Comparison of ENCODE assay signal across 17 mouse cellular contexts in genomic region chr13:90745063-90745462, GRCm38 (mm10).
DNase-seq lines count a peak whose midpoint lies in the region; ATAC-seq and TF ChIP-seq lines count a peak whose summit lies in the region.
"Had no signal": no experiment of that assay in that cellular context is flagged by ENCODE, and none has a peak within 500 bp of the region (broad histone marks: within the 10 kb centered on the region; RNA-seq: fewer than 3 reads in every experiment).

No protein-coding gene starts in this region.

- CTCF ChIA-PET in Patski (lab: Charles Lee) = interaction anchor here (0.7 to 1.6 kb wide), 5 partner anchors 10 to 33 kb away, joined by 3 to 5 read pairs (median 3); no protein-coding TSS in a partner anchor

- no peak overlapping the region for H3K4me3 ChIP-seq in intestine, embryonic 15.5 days (replicated peaks)
- no peak overlapping the region for H3K4me3 ChIP-seq in intestine, embryonic 16.5 days (ENCODE audit: low read length)
- H3K4me3 ChIP-seq in ES-Bruce4 (ENCODE audit: low read depth, low read length) = no peak overlapping the region
- H3K4me3 ChIP-seq in heart, postnatal 0 days (ENCODE audit: low read depth, low read length) = no peak overlapping the region
- H3K4me3 ChIP-seq: kidney, embryonic 15.5 days; limb, embryonic 12.5 days; midbrain, embryonic 10.5 days; myocyte had no signal

- H3K9me3 ChIP-seq in intestine, embryonic 15.5 days = no peaks in the 10 kb centered on the region
- no peaks in the 10 kb centered on the region for H3K9me3 ChIP-seq in intestine, embryonic 16.5 days (ENCODE audit: control insufficient read depth, low read length)
- no peaks in the 10 kb centered on the region for H3K9me3 ChIP-seq in ES-Bruce4 (replicated peaks; ENCODE audit: control insufficient read depth, insufficient read depth, low read length, poor library complexity, severe bottlenecking)
- H3K9me3 ChIP-seq in heart, postnatal 0 days (replicated peaks; ENCODE audit: control insufficient read depth, low read length) = no peaks in the 10 kb centered on the region
- H3K9me3 ChIP-seq: kidney, embryonic 15.5 days; limb, embryonic 12.5 days; midbrain, embryonic 10.5 days had no signal

- no peak for DNase-seq in Patski (ENCODE audit: low read depth, low spot score)
- peak; percentile 57 for DNase-seq in heart, postnatal 0 days (ENCODE audit: low spot score)
- DNase-seq in layer of hippocampus, postnatal 36 days = no peak
- no peak for DNase-seq in T-cell, adult 2 months (ENCODE audit: low spot score)
- DNase-seq: cerebellum, adult 9-11 months; lung, postnatal 10 days; thymus, postnatal 25 days had no signal

- TF ChIP-seq CTCF in ES-Bruce4 (IDR thresholded peaks at IDR 0.05; ENCODE audit: low read depth, low read length) (no peak), Patski (IDR thresholded peaks at IDR 0.05) (no peak)
- no peak for TF ChIP-seq CTCF in heart, postnatal 0 days (IDR thresholded peaks at IDR 0.05; ENCODE audit: low read depth)

- no peaks in the 10 kb centered on the region for H3K27me3 ChIP-seq in intestine, embryonic 15.5 days (replicated peaks)
- no peaks in the 10 kb centered on the region for H3K27me3 ChIP-seq in intestine, embryonic 16.5 days (replicated peaks; ENCODE audit: control insufficient read depth, insufficient read depth, low read length)
- H3K27me3 ChIP-seq in ES-Bruce4 (ENCODE audit: control insufficient read depth, insufficient read depth, low read length, poor library complexity, severe bottlenecking) = no peaks in the 10 kb centered on the region
- no peaks in the 10 kb centered on the region for H3K27me3 ChIP-seq in Patski
- H3K27me3 ChIP-seq in heart, postnatal 0 days (ENCODE audit: control insufficient read depth, insufficient read depth, low read length) = no peaks in the 10 kb centered on the region
- H3K27me3 ChIP-seq: CH12.LX; kidney, embryonic 15.5 days; limb, embryonic 12.5 days had no signal

- H3K9ac ChIP-seq in intestine, embryonic 15.5 days = no peak overlapping the region
- no peak overlapping the region for H3K9ac ChIP-seq in intestine, embryonic 16.5 days (ENCODE audit: low read depth, low read length)
- no peak overlapping the region for H3K9ac ChIP-seq in ES-Bruce4 (ENCODE audit: low read depth, poor library complexity, severe bottlenecking)
- H3K9ac ChIP-seq in heart, postnatal 0 days (replicated peaks; ENCODE audit: low read depth, low read length) = no peak overlapping the region
- H3K9ac ChIP-seq: hindbrain, embryonic 14.5 days; kidney, embryonic 15.5 days; limb, embryonic 12.5 days had no signal

- whole genome bisulfite sequencing in intestine, embryonic 15.5 days = 17% methylated on average over 1 of the region's 1 CpGs
- WGBS in intestine, embryonic 16.5 days = 13% methylated on average over 1 of the region's 1 CpGs
- WGBS in heart, postnatal 0 days = 4% methylated on average over 1 of the region's 1 CpGs

- peak; percentile 52; the same call in 1 of the 2 replicates for TF ChIP-seq EP300 in ES-Bruce4 (IDR thresholded peaks at IDR 0.05; ENCODE audit: insufficient read depth, low read depth, low read length)
- TF ChIP-seq EP300 in heart, postnatal 0 days (IDR thresholded peaks at IDR 0.05; ENCODE audit: low read depth) = no peak

- 0 out of 2 replicates have a peak, but pooled peaks have one; percentile 15 for ATAC-seq in intestine, embryonic 15.5 days
- ATAC-seq in intestine, embryonic 16.5 days = no peak; the same call in 1 of the 2 replicates
- peak; percentile 31 for ATAC-seq in Patski
- ATAC-seq in heart, postnatal 0 days (ENCODE audit: insufficient read depth, low read depth) = peak; percentile 73
- ATAC-seq: activated CD4-positive, CD25-positive, alpha-beta regulatory T cell, adult 4 months had no signal

- in situ Hi-C loops in Patski (cut with MboI; ENCODE audit: low pct_unique_long_range_greater_than_20kb) = no loop called here

- H3K4me1 ChIP-seq in intestine, embryonic 15.5 days (replicated peaks) = no peaks in the 10 kb centered on the region
- H3K4me1 ChIP-seq in intestine, embryonic 16.5 days (ENCODE audit: control insufficient read depth, insufficient read depth, low read length) = no peaks in the 10 kb centered on the region
- no peaks in the 10 kb centered on the region for H3K4me1 ChIP-seq in ES-Bruce4 (ENCODE audit: control insufficient read depth, insufficient read depth, low read length)
- peaks cover 26% of the 10 kb centered on the region; the same call in 1 of the 2 replicates for H3K4me1 ChIP-seq in heart, postnatal 0 days (ENCODE audit: control insufficient read depth, insufficient read depth)
- H3K4me1 ChIP-seq: kidney, embryonic 15.5 days; midbrain, embryonic 10.5 days had no signal

- no peak overlapping the region for H3K4me2 ChIP-seq in intestine, embryonic 15.5 days (replicated peaks)
- no peak overlapping the region for H3K4me2 ChIP-seq in intestine, embryonic 16.5 days (ENCODE audit: low read depth, low read length)
- no peak overlapping the region for H3K4me2 ChIP-seq in heart, postnatal 0 days (ENCODE audit: low read depth, low read length)
- H3K4me2 ChIP-seq: hindbrain, embryonic 14.5 days; kidney, embryonic 15.5 days; limb, embryonic 12.5 days had no signal

- no peak overlapping the region for H3K27ac ChIP-seq in intestine, embryonic 15.5 days
- no peak overlapping the region for H3K27ac ChIP-seq in intestine, embryonic 16.5 days (ENCODE audit: low read length)
- no peak overlapping the region for H3K27ac ChIP-seq in ES-Bruce4 (ENCODE audit: insufficient read depth, low read length)
- H3K27ac ChIP-seq in heart, postnatal 0 days (ENCODE audit: low read depth) = peak overlapping the region; percentile 56
- H3K27ac ChIP-seq: hindbrain, embryonic 14.5 days; kidney, embryonic 15.5 days; limb, embryonic 12.5 days; midbrain, embryonic 10.5 days had no signal

- no peak for TF ChIP-seq POLR2A in ES-Bruce4 (IDR thresholded peaks at IDR 0.05; ENCODE audit: insufficient read depth, low read length)

- POLR2A ChIA-PET in Patski (lab: Charles Lee) = interaction anchor here (0.6 kb wide), 2 partner anchors 11 to 1014 kb away, joined by 3 read pairs; no protein-coding TSS in a partner anchor

- H3K36me3 ChIP-seq in intestine, embryonic 15.5 days = no peaks in the 10 kb centered on the region
- no peaks in the 10 kb centered on the region for H3K36me3 ChIP-seq in intestine, embryonic 16.5 days (ENCODE audit: control insufficient read depth, insufficient read depth, low read length)
- no peaks in the 10 kb centered on the region for H3K36me3 ChIP-seq in ES-Bruce4 (ENCODE audit: control insufficient read depth, insufficient read depth, low read length, poor library complexity, severe bottlenecking)
- no peaks in the 10 kb centered on the region for H3K36me3 ChIP-seq in heart, postnatal 0 days (replicated peaks; ENCODE audit: control insufficient read depth, insufficient read depth, low read length)
- H3K36me3 ChIP-seq: kidney, embryonic 15.5 days; limb, embryonic 12.5 days; midbrain, embryonic 10.5 days had no signal
